Mouse (Mus musculus): ENCODE measurements around the gene Foxn3. TPM values are rescaled to one million over a fixed set of nuclear protein-coding genes. Genes with fewer than 3 reads are reported as not detected.

Foxn3 gene
- total and polyA plus RNA-seq, 3 experiments, result 9.7 to 26.8 (median 11.0) TPM

- in situ Hi-C loops (cut with MboI; ENCODE audit: low pct_ligation_motif_present, low pct_unique_long_range_greater_than_20kb, low sequenced_read_pairs) (no loop called here), dilution Hi-C loops (cut with MboI; ENCODE audit: extremely low pct_ligation_motif_present, extremely low pct_unique_long_range_greater_than_20kb, low sequenced_read_pairs) (no loop called here)
- no peak overlapping the region for H3K27ac ChIP-seq (ENCODE audit: insufficient read depth, low read depth)
- H3K36me3 ChIP-seq (replicated peaks in 1 of 2; ENCODE audit: control insufficient read depth in 1 of 2, insufficient read depth in 1 of 2, low read length in 1 of 2), result peaks cover 2 to 19% of the 10 kb centered on the region in 2 experiments
- H3K4me3 ChIP-seq (replicated peaks in 1 of 3; ENCODE audit: low read depth in 2 of 3, low read length in 2 of 3, poor library complexity in 1 of 3), result no peak overlapping the region
- peaks cover 9 to 11% of the 10 kb centered on the region in 2 experiments for H3K4me1 ChIP-seq (ENCODE audit: control insufficient read depth in 1 of 2, insufficient read depth in 2 of 2)
- H3K9ac ChIP-seq (ENCODE audit: insufficient read depth, low read depth), result no peak overlapping the region
- no peak for DNase-seq (ENCODE audit: extremely low read depth)
- TF ChIP-seq ETS1 (conservative IDR thresholded peaks at IDR 0.05; ENCODE audit: low read depth, low read length) (no peak), MAZ (IDR thresholded peaks at IDR 0.05; ENCODE audit: low read depth, low read length) (no peak), SMC3 (IDR thresholded peaks at IDR 0.05; ENCODE audit: low read depth, low read length) (no peak), CHD1 (IDR thresholded peaks at IDR 0.05; ENCODE audit: low read depth, low read length) (no peak), SIN3A (IDR thresholded peaks at IDR 0.05; ENCODE audit: low read length) (no peak), JUN (IDR thresholded peaks at IDR 0.05; ENCODE audit: insufficient read depth, low read depth, low read length) (no peak), NELFE (IDR thresholded peaks at IDR 0.05; ENCODE audit: low read depth, low read length) (no peak), USF1 (IDR thresholded peaks at IDR 0.05; ENCODE audit: low read depth, low read length) (no peak), KAT2A (IDR thresholded peaks at IDR 0.05; ENCODE audit: insufficient replicate concordance, low read length) (no peak), CTCF (conservative IDR thresholded peaks at IDR 0.05 in 1 of 2, IDR thresholded peaks at IDR 0.05 in 1 of 2; ENCODE audit: low read depth in 2 of 2, low read length in 2 of 2) (no peak), MAX (IDR thresholded peaks at IDR 0.05; ENCODE audit: low read length) (no peak), BHLHE40 (IDR thresholded peaks at IDR 0.05; ENCODE audit: low read depth, low read length) (no peak), POLR2AphosphoS2 (IDR thresholded peaks at IDR 0.05; ENCODE audit: low read depth, low read length) (no peak), TCF12 (IDR thresholded peaks at IDR 0.05; ENCODE audit: low read depth, low read length) (no peak), NRF1 (IDR thresholded peaks at IDR 0.05; ENCODE audit: low read depth, low read length) (no peak), ELF1 (IDR thresholded peaks at IDR 0.05; ENCODE audit: low read depth, low read length) (no peak), ZMIZ1 (IDR thresholded peaks at IDR 0.05; ENCODE audit: low read depth, low read length) (no peak), POLR2A (IDR thresholded peaks at IDR 0.05; ENCODE audit: low read depth, low read length) (no peak)
- H3K27me3 ChIP-seq (replicated peaks), result no peaks in the 10 kb centered on the region
- no peak overlapping the region for H3K4me2 ChIP-seq (ENCODE audit: insufficient read depth, low read depth, poor library complexity, severe bottlenecking)
- H3K79me2 ChIP-seq (replicated peaks; ENCODE audit: control insufficient read depth, extremely low read depth, insufficient read depth, poor library complexity, severe bottlenecking), result no peaks in the 10 kb centered on the region; the same call in 1 of the 2 replicates
- no peaks in the 10 kb centered on the region for H3K9me3 ChIP-seq (replicated peaks; ENCODE audit: low read length)
Measured at GRCm38 (mm10) chr12:99498978-99499694, 64.2 kb downstream of the Foxn3 start.

- no peak for DNase-seq (ENCODE audit: extremely low read depth)
- Histone ChIP-seq H3K9ac (ENCODE audit: insufficient read depth, low read depth) (no peak overlapping the region), H3K4me3 (replicated peaks in 1 of 3; ENCODE audit: low read depth in 2 of 3, low read length in 2 of 3, poor library complexity in 1 of 3) (no peak overlapping the region), H3K36me3 (replicated peaks in 1 of 2; ENCODE audit: control insufficient read depth in 1 of 2, insufficient read depth in 1 of 2, low read length in 1 of 2) (peaks cover 2 to 22% of the 10 kb centered on the region in 2 experiments), H3K4me2 (ENCODE audit: insufficient read depth, low read depth, poor library complexity, severe bottlenecking) (no peak overlapping the region), H3K27me3 (replicated peaks) (no peaks in the 10 kb centered on the region), H3K79me2 (replicated peaks; ENCODE audit: control insufficient read depth, extremely low read depth, insufficient read depth, poor library complexity, severe bottlenecking) (no peaks in the 10 kb centered on the region; the same call in 1 of the 2 replicates), H3K4me1 (ENCODE audit: control insufficient read depth in 1 of 2, insufficient read depth in 2 of 2) (peaks cover 9 to 11% of the 10 kb centered on the region in 2 experiments), H3K9me3 (replicated peaks; ENCODE audit: low read length) (no peaks in the 10 kb centered on the region), H3K27ac (ENCODE audit: insufficient read depth, low read depth) (no peak overlapping the region)
- TF ChIP-seq CHD1 (IDR thresholded peaks at IDR 0.05; ENCODE audit: low read depth, low read length) (no peak), E2F4 (IDR thresholded peaks at IDR 0.05; ENCODE audit: insufficient replicate concordance, low read depth, low read length) (no peak), JUN (IDR thresholded peaks at IDR 0.05; ENCODE audit: insufficient read depth, low read depth, low read length) (no peak), SMC3 (IDR thresholded peaks at IDR 0.05; ENCODE audit: low read depth, low read length) (no peak), TBP (conservative IDR thresholded peaks at IDR 0.05; ENCODE audit: low read depth, low read length) (no peak), NRF1 (IDR thresholded peaks at IDR 0.05; ENCODE audit: low read depth, low read length) (no peak), ELF1 (IDR thresholded peaks at IDR 0.05; ENCODE audit: low read depth, low read length) (no peak), ZMIZ1 (IDR thresholded peaks at IDR 0.05; ENCODE audit: low read depth, low read length) (no peak), RCOR1 (conservative IDR thresholded peaks at IDR 0.05; ENCODE audit: low read depth, low read length) (no peak), UBTF (IDR thresholded peaks at IDR 0.05; ENCODE audit: low read depth, low read length) (no peak), MAFK (IDR thresholded peaks at IDR 0.05; ENCODE audit: insufficient replicate concordance, low read length) (no peak), MAZ (IDR thresholded peaks at IDR 0.05; ENCODE audit: low read depth, low read length) (no peak), BHLHE40 (IDR thresholded peaks at IDR 0.05; ENCODE audit: low read depth, low read length) (no peak), ETS1 (conservative IDR thresholded peaks at IDR 0.05; ENCODE audit: low read depth, low read length) (no peak), SIN3A (IDR thresholded peaks at IDR 0.05; ENCODE audit: low read length) (no peak), GABPA (IDR thresholded peaks at IDR 0.05; ENCODE audit: insufficient replicate concordance, low read depth, low read length) (no peak), HCFC1 (IDR thresholded peaks at IDR 0.05; ENCODE audit: low read depth, low read length) (no peak)
- dilution Hi-C loops (cut with MboI; ENCODE audit: extremely low pct_ligation_motif_present, extremely low pct_unique_long_range_greater_than_20kb, low sequenced_read_pairs), result no loop called here
- in situ Hi-C loops (cut with MboI; ENCODE audit: low pct_ligation_motif_present, low pct_unique_long_range_greater_than_20kb, low sequenced_read_pairs), result no loop called here
Measured at GRCm38 (mm10) chr12:99498189-99498977, 65.0 kb downstream of the Foxn3 start.

Measured in CH12.LX (cell line).